Mouse (Mus musculus) brain, embryonic 14.5 days (tissue): ENCODE data around the gene Ovca2.

Source experiments
- CTCF ChIP-seq: fragments of 200-500 bp; IDR thresholded peaks from 2 replicates; pipeline ENCODE4 v1.5.1; 2012; ENCODE audit warnings: inconsistent platforms, mild to moderate bottlenecking, moderate library complexity, borderline replicate concordance; ENCODE audit not compliant: insufficient read depth, insufficient read length; ENCODE audit errors: extremely low read depth
- POLR2A ChIP-seq: fragments of 200-500 bp; IDR thresholded peaks from 2 replicates; pipeline ENCODE4 v1.6.1; 2012; ENCODE audit warnings: mild to moderate bottlenecking, inconsistent platforms, borderline replicate concordance; ENCODE audit not compliant: poor library complexity, insufficient read depth, insufficient read length, severe bottlenecking; ENCODE audit errors: extremely low read depth

DNA sequence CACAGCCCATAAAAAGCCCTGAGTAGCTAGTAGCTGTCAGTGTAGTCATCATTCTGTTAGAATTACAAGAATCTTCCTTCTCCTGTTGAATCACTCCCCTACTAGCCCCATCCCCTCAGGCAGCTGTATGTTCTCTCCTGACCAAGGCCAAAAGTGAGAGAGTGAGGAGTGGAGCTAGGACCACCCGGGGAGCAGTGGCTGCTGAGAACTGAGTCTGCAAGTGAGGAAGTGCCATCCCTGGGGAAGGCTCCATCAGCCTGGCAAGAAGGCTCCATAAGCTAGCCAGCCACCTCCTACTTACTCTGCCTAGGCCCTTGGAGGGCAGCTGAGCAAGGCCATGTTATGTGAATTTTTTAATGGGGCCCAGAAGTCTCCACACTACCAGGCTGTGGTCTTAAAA, 36.7 kb downstream of the Ovca2 start:
- no peak for TF ChIP-seq CTCF
- TF ChIP-seq POLR2A: no peak
